Mouse (Mus musculus): ENCODE data around the gene Rnf17.

DNA sequence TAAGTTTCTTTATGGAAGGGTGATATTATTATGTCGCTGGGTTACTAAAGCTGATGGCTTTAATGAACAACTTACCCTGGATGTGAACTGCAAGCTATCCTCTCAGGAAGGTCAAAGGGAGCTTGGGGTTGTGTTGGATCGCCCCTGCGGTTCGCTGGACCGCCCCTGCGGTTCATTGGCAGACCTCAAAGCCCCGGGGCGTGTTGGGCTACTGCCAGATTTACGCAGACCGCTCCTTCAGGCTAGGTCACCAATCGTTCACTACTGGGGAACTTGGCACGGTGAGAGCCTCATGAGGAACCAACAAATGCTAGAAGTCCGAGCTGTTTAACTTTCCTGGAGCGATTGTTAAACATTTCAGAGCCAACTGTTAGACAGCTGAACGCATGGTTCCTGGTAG lies 35.7 kb upstream of the Rnf17 start:
- no peak for TF ChIP-seq CTCF (conservative IDR thresholded peaks at IDR 0.05; ENCODE audit: low read length)
- no peak for TF ChIP-seq NANOG (IDR thresholded peaks at IDR 0.05; ENCODE audit: borderline replicate concordance, low read length)

Data from E14TG2a.4 (cell line).